Mouse (Mus musculus): Measurements from ENCODE around the gene Soga1.

- no peak for TF ChIP-seq POLR2A (IDR thresholded peaks at IDR 0.05; ENCODE audit: low read depth, low read length)
- TF ChIP-seq CTCF (IDR thresholded peaks at IDR 0.05; ENCODE audit: extremely low read depth, insufficient read length, insufficient replicate concordance, low read depth, low read length), result no peak
Measured at GRCm38 (mm10) chr2:157102256-157102655, 23.2 kb upstream of the Soga1 start.

All from small intestine, adult 2 months (tissue).